Mouse (Mus musculus): ENCODE measurements around the gene Cox6b2. TPM values are rescaled to one million over a fixed set of nuclear protein-coding genes. Genes with fewer than 3 reads are reported as not detected.

Cox6b2 gene
- 7.0 and 10.5 TPM in 2 replicates for polyA plus RNA-seq (2012; rRNA removed)

GRCm38 (mm10) chr7:4752821-4753570, at the start of gene Cox6b2:
Gene Cox6b2 (minus strand): TSS chr7:4753094.

GRCm38 (mm10) chr7:4792278-4793212, 39.7 kb upstream of the Cox6b2 start, which contains the start of gene Rpl28:
Gene Rpl28 (plus strand): TSS chr7:4792874.

GRCm38 (mm10) chr7:4789436-4789935, 36.6 kb upstream of the Cox6b2 start, which contains the start of gene Tmem238:
Gene Tmem238 (minus strand): TSS chr7:4789656.

GRCm38 (mm10) chr7:4782759-4783158, 29.9 kb upstream of the Cox6b2 start, which contains the start of the genes Il11 and Tmem190:
Gene Il11 (minus strand): TSS chr7:4782859.
Gene Tmem190 (plus strand): TSS chr7:4782937.

GRCm38 (mm10) chr7:4771202-4771601, 18.3 kb upstream of the Cox6b2 start, which contains the start of gene Fam71e2:
Gene Fam71e2 (minus strand): TSS chr7:4771302.

GRCm38 (mm10) chr7:4739544-4740275, 13.2 kb downstream of the Cox6b2 start, which contains the start of gene Kmt5c:
Gene Kmt5c (plus strand): TSS chr7:4740115.

GRCm38 (mm10) chr7:4725169-4725568, 27.7 kb downstream of the Cox6b2 start, which contains the start of gene Tmem150b:
Gene Tmem150b (minus strand): TSS chr7:4725249.

Other genes with a start within 250 kb of the Cox6b2 start
- 0.67 and 1.7 TPM in 2 replicates for gene Tnnt1, start 236.7 kb downstream of the Cox6b2 start, polyA plus RNA-seq (2012; rRNA removed)
- 323 and 819 TPM in 2 replicates for gene Tnni3, start 228.9 kb downstream of the Cox6b2 start, polyA plus RNA-seq (2012; rRNA removed)
- gene Dnaaf3, start 220.6 kb downstream of the Cox6b2 start, polyA plus RNA-seq (2012; rRNA removed): 2.5 and 2.6 TPM in 2 replicates
- 3.7 and 3.8 TPM in 2 replicates for gene Syt5, start 205.6 kb downstream of the Cox6b2 start, polyA plus RNA-seq (2012; rRNA removed)
- gene Ptprh, start 149.1 kb downstream of the Cox6b2 start, polyA plus RNA-seq (2012; rRNA removed): 7.3 and 7.4 TPM in 2 replicates
- 5.9 and 8.5 TPM in 2 replicates for gene Tmem86b, start 121.7 kb downstream of the Cox6b2 start, polyA plus RNA-seq (2012; rRNA removed)
- gene Ppp6r1, start 94.1 kb downstream of the Cox6b2 start, polyA plus RNA-seq (2012; rRNA removed): 60.2 and 68.9 TPM in 2 replicates
- 29.1 and 32.0 TPM in 2 replicates for gene Hspbp1, start 68.0 kb downstream of the Cox6b2 start, polyA plus RNA-seq (2012; rRNA removed)
- gene Brsk1, start 62.5 kb downstream of the Cox6b2 start, polyA plus RNA-seq (2012; rRNA removed): 2.5 and 3.5 TPM in 2 replicates
- 15.3 and 16.5 TPM in 2 replicates for gene Tmem150b, start 27.8 kb downstream of the Cox6b2 start, polyA plus RNA-seq (2012; rRNA removed)
- 98.9 and 123 TPM in 2 replicates for gene Kmt5c, start 13.0 kb downstream of the Cox6b2 start, polyA plus RNA-seq (2012; rRNA removed)
- gene Fam71e2, start 18.2 kb upstream of the Cox6b2 start, polyA plus RNA-seq (2012; rRNA removed): not detected in 2 replicates
- gene Il11, start 29.8 kb upstream of the Cox6b2 start, polyA plus RNA-seq (2012; rRNA removed): 0.12 and 0.42 TPM in 2 replicates
- gene Tmem190, start 29.8 kb upstream of the Cox6b2 start, polyA plus RNA-seq (2012; rRNA removed): not detected in 2 replicates
- gene Tmem238, start 36.6 kb upstream of the Cox6b2 start, polyA plus RNA-seq (2012; rRNA removed): 157 and 379 TPM in 2 replicates
- gene Rpl28, start 39.8 kb upstream of the Cox6b2 start, polyA plus RNA-seq (2012; rRNA removed): 174 and 224 TPM in 2 replicates
- 106 and 114 TPM in 2 replicates for gene Ube2s, start 59.5 kb upstream of the Cox6b2 start, polyA plus RNA-seq (2012; rRNA removed)
- gene Shisa7, start 91.6 kb upstream of the Cox6b2 start, polyA plus RNA-seq (2012; rRNA removed): 0.68 and 1.5 TPM in 2 replicates
- gene Isoc2b, start 117.2 kb upstream of the Cox6b2 start, polyA plus RNA-seq (2012; rRNA removed): 17.4 and 25.7 TPM in 2 replicates
- gene Isoc2a, start 124.1 kb upstream of the Cox6b2 start, polyA plus RNA-seq (2012; rRNA removed): 12.8 and 15.9 TPM in 2 replicates
- gene Gm36210, start 153.4 kb upstream of the Cox6b2 start, polyA plus RNA-seq (2012; rRNA removed): 0.05 TPM in 1 of 2 replicates, not detected in the other
- 13.0 and 16.4 TPM in 2 replicates for gene Zfp628, start 162.1 kb upstream of the Cox6b2 start, polyA plus RNA-seq (2012; rRNA removed)
- 5.5 and 7.6 TPM in 2 replicates for gene Nat14, start 168.9 kb upstream of the Cox6b2 start, polyA plus RNA-seq (2012; rRNA removed)
- gene Ssc5d, start 172.7 kb upstream of the Cox6b2 start, polyA plus RNA-seq (2012; rRNA removed): 4.7 and 6.8 TPM in 2 replicates
- 4.1 and 12.6 TPM in 2 replicates for gene Sbk2, start 211.3 kb upstream of the Cox6b2 start, polyA plus RNA-seq (2012; rRNA removed)
- 0.12 and 0.40 TPM in 2 replicates for gene Sbk3, start 218.1 kb upstream of the Cox6b2 start, polyA plus RNA-seq (2012; rRNA removed)
- gene Zfp579, start 243.1 kb upstream of the Cox6b2 start, polyA plus RNA-seq (2012; rRNA removed): 58.0 and 73.6 TPM in 2 replicates

All from stomach, adult 2 months (tissue).